Mouse (Mus musculus) MEL-GATA-1-ER (cell line): ENCODE measurements around the gene Samd8.

Experiments used
- DNase-seq: peaks from one replicate; pipeline ENCODE4 v3.0.0-alpha.2; 2012; ENCODE audit warnings: low read depth; ENCODE audit errors: extremely low read depth

Samd8 gene

DNA sequence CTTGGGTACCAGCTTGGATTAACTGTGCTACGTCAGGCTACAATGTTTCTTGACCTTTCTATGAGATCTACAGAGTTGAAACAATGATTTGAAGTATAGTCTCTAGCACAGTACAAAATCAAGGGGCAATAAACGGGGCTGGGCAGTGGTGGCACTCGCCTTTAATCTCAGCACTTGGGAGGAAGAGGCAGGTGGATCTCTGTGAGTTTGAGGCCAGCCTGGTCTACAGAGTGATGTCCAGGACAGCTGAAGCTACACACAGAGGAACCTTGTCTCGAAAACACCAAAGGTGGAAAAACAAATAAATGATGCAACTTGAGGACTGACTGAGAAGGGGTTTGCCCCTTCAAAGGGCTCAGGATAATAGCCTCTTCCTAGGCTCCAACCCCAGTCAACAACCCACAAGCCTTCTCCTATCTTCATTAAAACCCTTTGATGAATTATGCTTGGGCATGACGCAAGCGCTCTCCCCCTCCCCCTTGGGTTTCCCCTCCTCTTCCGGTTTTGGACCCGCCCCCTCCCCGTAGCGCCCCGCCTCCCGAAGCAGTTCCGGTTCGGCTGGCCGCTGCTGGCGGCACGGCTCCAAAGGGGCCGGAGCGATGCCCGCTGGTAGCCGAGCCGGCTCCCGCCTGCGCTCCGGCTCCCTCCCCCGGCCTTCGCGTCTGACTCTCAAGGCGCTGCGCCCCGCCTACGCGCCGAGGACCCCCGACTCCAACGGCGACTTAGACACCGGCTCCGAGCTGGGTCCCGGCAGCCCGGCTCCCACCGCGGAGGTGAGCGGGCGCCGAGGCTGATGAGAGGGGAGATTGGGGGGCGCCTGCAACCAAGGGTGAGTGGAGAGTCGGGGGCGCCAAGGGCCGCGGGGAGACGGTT is at the start of gene Samd8:
Gene Samd8 (plus strand): TSS at position 524 of the 873 bp plus-strand sequence.
- peak; percentile 36 for DNase-seq

DNA sequence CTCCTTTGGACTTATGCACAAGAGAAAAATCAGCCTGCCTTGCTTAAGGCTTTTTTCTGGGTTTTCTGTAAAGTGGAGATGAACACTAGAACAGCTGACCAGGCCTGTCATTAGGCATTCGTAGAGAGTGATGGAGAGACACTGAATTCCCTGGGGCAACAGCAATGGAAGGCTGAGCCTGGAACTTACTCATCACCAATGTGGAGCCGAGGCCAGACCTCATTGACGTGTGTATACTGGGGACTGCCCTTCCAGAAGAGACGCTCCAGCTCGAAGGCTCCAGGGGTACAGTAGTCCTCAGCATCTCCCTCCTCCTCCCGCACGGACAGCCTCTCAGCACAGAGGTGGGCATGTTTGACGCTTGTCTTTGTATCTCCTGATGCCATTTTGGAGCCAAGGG is 47.6 kb upstream of the Samd8 start:
- DNase-seq, result no peak

DNA sequence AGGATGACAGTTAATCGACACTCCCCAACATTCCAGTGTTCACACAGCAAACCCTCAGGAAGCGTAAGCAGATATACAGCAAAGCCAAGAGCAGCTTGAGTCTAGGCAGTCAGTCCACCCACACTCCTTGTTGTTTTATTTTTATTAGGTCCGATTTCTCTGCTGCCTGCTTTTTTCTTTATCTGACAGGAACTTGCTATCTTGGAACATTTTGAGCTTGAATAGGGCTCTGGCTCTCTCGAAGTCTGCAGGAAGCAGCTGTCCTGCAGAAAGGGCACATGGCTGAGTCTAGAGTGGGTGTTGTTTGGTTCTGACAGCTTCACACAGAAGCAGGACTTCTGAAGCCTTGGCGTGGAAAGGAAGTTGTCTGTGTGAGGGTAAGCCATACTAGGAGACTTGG is 47.1 kb upstream of the Samd8 start:
- DNase-seq, result no peak

DNA sequence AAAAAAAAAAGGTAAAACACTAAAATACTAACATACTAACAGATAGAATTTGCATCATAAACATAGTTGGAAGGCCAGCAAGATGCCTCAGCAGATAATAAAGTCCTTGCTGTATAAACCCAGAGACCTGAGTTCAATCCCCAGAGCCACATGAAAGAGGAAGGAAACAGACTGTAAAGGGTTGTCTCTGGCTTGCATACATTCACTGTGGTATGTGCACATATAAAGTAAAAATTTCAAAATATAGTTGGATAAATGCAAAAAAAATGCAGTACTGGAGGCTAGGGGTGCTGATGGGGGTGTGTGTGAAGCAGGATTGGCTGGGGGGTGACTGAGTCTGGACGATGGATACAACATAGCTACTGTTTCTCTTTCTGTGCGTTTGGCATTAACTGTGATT is 44.9 kb upstream of the Samd8 start:
- no peak for DNase-seq

DNA sequence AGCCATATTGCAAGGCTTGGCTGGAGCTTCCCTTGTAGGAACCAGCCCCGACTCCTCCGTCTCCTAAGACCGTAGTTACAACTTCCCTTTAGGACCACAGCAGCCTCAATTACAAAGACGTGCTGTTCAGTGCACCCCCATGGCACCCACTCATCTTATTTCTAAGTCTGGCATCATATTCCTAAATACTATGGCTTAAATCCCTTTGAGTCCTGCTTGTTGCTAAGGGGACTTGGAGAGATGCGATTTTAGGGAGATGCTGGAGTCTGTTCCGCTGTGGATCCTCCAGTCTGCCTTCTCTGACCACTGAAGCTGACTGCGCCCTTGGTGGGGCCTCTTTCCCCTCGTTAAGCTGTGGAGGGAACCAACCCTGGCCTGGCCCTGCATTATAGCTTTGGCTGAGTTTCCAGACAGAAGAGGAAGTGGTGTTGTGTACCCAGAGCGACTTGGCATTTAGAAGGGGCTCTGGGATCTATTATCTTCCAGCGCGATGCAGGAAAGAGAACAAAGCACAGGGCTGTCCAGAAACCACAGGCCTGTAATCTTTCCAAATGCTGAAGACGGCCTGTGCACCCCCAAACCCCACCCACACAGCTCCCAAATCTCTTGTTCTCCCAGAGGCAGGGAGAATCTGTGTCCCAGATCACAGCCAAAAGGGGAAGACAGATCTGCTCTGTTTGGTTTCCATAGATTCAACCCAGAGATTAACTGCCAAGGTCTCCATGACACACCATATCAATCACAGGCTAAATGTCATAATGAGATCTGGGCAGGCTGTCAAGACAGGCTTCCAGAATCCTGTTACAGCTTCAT is 43.4 kb upstream of the Samd8 start:
- DNase-seq, result peak; percentile 73

DNA sequence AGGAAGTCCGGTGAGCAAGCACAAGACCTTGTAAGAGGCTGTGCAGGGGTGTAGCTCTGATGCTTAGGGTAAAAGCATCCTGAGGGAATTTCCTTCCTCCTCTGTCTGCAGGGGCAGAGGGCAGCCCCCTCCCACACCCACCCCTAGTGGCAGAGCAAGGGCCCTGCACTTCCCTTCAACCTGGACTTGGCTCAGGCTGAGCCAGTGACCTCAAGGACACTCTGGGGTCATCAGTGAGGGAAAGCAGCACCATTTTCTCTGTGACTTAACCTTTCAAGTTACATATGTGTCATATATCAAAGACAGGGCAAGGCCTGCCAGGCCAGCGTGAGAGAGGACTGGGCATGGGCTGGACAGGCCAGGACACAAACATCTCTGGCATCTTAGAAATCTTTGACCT is 40.8 kb upstream of the Samd8 start:
- no peak for DNase-seq

DNA sequence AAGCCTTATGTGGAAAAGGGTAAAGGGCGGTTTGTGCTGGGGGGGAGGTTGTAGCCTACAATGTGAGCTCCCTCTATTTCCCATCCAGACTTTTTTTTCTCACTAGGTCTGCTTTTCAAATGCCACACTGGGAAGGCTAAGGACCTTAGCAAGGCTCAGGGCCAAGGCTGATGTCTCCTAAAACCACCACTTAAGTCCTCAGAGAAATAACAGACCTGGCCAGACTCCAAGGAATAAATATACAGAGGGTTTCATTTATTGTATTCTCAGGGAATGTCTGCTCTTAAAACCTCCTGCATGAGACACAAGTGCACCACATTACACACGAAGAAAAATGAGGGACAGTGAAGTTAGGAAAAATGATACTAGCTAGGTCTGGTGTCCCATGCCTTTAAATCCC is 39.1 kb upstream of the Samd8 start:
- no peak for DNase-seq

DNA sequence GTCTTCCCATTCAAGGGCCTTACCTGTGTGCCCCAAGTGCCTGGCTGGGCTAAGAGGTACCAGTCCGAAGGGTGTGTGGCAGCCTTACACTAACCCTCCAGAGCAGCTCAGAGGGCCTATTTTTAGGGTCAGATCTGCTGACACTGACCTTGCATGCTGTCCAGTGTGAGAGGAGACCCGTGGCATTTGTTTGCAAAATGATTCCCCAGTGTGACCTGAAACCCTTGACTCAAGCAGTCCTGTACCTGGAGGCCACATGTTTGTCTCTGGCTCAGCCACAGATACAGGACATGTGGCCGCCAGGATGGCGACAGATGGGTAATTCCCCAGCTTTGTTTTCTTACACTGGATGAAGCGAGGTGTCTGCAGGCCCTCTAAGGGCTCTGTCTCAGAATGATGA is 35.8 kb upstream of the Samd8 start, which contains the start of gene Dupd1:
Gene Dupd1 (minus strand): TSS at position 91 of the 400 bp plus-strand sequence.
- DNase-seq, result no peak

DNA sequence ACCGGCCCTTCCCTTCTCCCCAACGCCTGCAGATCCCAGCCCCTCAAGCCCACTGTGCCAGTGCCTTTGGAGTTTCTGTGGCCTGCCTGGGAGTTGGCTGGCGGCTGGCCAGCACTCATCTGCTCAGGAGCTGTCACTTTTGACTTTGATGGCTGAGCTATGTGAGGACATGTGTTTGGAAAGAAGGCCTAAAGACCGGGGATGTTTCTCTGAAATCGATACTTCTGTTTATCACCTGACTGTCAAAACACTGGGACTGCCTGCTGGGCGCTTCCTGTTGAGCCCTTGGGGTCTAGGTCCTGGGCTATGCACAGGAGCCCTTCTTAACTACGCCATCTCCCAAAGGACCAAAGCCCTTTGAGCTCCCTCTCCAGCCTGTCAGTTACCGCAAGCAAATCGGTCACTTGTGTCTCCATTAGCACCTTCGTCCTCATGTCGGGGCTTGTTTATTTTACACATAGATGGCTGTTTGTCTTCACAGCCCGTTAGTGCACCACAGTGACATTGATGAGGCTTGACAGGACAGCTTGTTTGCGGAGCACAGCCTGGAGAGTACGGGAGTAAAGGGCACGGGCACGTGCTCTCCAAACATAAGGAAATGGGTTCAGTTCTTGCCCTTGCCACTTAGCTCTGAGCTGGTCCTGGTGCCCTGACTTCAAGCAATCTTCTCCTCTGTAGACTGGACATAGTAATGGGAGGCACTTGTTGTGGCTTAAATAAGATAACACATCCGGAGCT is 30.5 kb upstream of the Samd8 start:
- DNase-seq, result no peak

DNA sequence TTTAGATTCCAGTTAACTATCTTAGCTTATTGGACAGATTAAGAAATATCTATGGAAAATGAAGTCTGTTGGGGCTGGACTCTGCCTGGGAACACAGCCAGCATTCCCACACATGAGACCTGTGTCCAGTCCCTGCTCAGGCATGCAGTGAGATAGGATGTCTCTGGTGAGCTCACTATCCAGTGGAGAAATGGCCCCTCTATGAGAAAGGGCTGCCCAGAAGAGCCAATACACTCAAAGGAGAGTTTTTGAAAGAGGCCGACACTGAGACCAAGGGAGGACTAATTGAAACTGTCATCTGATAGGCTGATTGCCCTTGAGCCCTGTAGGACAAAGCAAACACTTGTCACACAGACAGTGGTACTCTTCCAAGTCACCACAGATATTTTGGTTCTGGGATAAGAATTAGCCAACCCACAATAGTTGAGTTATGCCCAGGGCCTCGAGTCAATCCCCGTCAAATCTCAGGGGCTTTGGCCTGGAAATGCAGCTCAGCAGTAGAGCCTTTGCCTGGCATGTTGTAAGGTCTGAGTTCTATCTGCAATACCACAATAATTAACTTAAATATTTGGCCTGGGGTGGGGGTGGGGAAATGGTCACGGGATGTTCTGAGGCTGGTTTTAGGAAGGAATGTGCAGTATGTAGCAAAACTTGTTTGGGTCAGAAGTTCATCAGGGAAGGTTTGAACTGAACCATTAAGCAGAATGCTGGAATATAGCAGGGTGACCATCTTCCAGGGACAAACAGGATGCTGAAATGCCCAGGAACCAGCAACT is 29.7 kb upstream of the Samd8 start:
- no peak for DNase-seq

DNA sequence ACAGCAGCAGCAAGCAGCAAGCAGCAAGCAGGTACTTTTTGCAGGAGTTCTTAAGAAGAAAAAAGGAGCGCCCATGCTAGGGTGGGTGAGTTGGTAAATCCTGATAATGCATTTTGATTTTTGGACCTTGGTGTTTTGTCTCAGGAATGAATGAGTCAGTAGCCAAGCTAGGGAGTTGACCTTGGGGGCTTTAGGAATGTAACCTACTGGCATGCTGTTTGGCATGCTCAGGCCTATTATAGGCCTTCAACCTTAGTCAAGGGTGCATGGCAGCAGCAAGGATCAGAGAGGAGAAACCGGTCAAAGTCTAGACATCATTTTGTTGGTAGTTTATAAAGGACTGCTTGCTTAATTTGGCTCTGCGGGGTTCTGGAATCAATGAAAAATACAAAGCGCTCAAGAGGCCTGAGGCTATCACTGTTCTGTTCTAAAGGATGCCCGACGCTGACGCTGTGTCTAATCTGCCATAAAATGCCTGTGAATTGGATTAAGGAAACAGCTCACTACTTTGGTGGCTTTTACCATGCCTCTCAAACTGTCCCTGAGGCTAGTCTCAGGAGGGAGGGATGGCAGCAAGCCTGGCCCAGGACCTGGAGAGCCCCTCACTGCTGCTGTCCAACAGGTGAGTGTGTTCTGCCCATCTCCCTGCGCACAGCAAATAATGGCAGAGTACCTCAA is 28.2 kb upstream of the Samd8 start:
- DNase-seq, result no peak

DNA sequence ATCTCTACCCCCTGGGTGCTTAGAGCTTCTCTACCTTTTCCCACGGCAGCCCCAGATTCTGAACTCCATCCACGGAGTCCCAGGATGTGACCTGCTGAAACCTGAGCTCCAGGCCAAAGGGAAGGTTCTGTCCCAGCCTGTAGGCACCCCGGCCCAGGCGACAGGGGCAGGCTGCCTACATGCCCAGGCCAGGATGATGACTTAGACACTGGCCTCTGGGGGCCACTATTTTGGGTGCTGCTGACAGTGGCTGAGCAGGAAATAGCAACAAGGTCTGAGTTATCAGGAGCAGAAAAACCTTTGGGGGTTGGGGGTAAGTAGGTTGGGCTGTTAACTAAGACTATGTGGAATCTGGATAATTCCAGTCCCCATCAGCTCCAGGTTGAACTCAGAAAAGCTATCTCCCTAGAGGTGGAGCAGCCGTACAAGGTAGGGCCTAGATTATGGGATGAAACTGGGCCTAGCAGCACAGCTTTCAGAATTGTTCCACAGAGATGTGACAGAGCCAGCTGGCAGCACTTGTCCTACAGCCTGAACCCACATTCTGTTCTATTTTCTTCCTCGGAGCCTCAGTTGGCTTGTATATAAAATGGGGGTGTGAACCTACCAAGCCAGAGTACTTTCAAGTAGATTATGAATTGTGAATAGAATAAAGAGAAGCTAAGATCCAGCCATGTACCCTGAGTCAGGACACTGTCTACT is 21.1 kb upstream of the Samd8 start:
- no peak for DNase-seq

DNA sequence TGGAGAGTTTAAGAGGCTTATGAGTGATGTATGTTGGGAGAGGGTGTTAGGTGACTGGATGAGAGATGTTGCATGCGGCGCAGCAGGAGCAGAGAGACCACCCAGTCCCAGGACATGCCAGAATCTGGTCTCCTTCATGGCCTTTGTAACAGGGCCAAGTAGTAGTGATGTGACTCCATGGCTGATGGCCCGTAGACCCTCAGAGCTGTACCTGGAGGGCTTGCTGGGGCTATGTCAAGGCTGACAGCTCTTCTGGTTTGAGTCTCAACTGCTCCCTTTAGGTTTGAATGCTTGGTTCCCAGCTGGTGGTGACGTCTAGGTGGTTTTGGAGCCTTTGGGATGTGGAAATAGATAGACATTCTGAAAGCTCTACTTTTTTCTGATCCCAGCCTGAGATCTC is 20.4 kb upstream of the Samd8 start:
- no peak for DNase-seq

DNA sequence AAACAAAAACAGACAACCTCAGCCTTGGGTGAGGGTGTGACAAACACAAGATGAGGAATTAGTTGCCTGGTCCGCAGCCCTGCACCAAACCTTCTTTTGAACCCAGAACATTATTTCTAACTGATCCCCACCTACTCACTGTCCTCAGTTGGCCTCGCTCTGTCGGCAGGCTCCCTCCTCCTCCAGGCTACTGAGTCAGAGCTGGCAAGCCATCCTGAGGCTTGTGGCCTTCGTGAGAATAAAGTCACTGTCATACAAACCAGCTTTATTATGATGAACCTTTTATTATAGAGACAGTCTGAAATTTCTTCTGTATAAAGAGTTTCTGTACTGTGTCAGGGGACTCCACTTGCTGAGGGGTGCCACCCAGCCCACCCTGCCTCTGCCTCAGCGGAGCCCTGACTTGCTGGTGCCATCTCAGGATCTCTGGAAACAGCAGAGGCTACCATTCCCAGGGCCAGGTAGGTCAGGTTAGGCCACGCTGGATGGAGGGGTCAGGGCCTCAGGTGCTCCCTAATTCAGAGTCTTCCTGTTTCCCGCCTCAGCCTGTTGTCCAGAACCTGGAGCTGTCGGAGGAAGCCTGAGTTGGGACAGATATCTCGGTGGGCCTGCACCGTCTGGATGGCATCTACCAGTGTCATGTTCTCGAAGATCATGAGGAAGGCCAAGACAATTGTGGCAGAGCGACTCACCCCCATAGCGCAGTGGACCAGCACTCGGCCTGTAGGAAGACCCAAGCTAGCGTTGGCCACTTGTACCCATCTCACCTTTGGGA is 17.0 kb upstream of the Samd8 start:
- no peak for DNase-seq

DNA sequence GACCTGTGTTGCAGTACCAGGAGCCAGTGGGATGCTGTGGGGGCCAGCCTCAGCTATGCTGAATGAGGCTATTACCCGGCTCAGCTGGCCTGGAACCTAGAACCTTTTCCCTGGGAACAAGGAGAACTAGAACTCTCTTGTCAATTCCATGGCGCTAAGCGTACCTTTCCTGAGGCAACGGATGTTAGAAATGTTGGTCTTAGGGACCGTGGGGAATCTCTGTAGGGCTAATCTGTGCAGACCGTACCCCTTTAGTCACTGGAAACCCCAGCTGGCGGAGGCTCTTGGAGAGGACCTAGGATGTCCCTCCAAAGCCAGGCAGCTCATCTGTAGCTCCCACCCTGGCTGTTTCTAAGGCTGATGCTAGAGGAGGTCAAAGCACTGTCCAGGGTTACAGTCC is 10.0 kb upstream of the Samd8 start:
- DNase-seq, result no peak

DNA sequence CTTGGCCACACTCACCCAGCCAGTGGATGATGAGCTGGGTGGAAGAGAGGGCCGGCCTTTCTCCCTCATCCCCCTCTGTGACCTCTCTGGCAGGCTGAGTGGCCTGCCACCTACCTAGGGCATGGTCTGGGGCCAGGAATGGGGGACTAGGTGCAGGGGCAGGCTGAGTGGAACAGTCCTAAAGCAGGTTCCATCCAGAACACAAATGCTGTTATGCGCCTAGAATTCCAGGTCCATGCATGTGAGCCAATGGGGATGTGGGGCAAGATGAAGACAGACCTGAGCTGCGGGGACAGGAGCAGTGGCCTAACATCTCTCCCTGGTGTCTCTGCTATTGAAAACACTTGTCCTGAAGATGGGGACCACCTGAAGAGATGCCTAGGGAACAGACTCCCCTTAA is 9.0 kb upstream of the Samd8 start:
- DNase-seq, result no peak

DNA sequence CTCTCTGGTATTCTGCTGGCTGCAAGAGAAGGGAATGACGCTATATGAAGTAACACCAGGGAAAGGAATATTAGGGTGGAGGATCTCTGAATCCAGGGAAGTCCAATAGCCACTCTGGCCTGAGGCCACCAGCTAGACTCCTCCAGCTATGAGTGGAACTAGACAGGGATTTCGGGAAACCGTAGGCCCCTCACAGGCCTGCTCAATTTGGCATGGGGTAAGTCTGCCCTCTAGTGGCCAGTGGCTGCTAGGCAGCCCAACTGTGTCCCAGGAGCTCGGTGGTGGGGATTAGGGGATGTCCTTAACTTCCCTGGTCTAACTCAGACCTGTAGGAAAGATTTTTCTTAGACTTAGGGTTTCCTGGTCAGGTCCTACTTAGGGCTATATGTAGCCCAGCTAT is 8.5 kb upstream of the Samd8 start:
- peak; percentile 43 for DNase-seq

DNA sequence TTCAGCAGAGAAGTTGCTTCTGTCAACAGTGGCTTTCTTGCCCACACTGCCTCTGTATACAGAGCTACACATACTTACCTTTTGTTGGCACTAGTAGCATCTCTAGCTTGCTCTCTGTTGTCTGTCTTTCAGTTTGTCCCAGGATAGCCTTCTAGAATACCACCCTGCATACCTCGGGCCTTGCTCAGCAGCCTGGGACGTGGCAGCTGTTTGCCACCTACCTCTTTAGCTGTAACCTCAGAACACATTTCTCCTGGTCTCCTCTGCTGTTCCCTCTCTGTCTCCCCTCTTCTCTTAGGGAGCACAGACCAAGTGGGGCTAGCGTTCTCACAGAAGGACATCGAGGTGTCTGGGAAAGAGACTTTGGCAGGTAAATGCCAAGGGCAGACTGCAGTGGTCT is 7.9 kb upstream of the Samd8 start:
- no peak for DNase-seq

DNA sequence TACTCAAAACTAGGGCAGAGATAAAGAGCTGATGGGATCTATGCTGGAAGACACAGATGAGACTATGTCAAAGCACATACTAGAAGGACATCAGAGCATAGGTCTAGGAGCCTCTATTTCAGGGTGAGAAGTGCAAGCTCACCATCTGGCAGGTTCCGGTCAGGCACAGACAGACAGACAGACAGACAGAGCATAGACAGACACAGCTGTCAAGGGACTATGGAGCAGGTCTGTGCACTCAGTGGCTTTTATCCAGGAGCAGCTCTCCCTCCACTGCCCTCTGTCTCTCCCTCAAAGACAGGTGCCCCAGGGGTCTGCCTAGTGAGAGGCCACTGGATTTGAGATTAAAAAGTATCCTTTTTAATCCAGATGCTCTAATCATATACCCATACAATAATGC is 6.2 kb upstream of the Samd8 start:
- no peak for DNase-seq
